Mouse (Mus musculus) adrenal gland, postnatal 14 days (tissue): ENCODE measurements around the gene Dnajc11. TPM values are rescaled to one million over a fixed set of nuclear protein-coding genes. Genes with fewer than 3 reads are reported as not detected.
A peak's percentile ranks its signal among the peaks of the same experiment; 100 is the strongest.

Experiments
- DNase-seq: peaks from one replicate; pipeline ENCODE4 v3.0.0; 2021; ENCODE audit warnings: mixed read lengths
- total RNA-seq: library from RNA; stranded (reverse); gene quantifications from 2 replicates; pipeline ENCODE4 v1.2.3, GENCODE M21; 2021

Dnajc11 gene
- total RNA-seq, 1 experiment from 2014 or later, result 117 TPM

DNA sequence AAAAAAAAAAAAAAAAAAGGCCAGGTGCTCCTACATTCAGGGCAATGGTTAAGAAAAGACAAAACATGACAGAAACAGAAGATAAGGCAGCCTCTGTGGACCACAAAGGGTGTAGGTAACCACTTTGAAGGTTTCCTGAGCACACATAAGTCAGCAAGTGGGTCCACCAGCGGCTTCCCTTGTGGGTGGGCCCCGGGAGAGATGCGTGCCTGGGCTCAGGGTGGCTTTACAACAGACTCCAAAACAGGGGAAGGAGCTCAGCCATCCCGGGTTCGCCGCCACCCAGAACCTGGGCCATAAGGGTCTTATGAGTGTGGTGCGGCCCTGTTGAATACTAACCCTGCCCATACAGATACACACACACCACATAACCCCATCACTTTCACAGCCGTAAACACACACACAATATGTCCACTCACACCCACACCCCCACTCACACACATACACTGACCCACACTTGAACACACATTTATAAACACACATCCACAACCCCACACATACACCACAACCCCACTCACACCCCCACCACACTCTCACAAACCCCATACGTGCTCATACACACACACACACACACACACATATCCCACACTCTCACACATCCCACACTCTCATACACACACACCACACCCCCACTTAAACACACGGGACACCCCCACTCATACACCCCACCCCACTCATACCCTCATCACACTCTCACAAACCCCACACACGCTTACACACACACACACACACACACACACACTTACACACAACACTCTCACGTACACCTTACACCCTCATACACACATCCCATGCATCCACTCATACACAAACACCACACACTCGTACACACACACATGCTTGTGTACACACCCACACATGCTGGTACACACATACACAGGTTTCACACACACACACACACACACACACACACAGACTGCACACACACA lies 651 bp upstream of the Dnajc11 start:
- no peak for DNase-seq

- peak; percentile 67 for DNase-seq
These were observed 703 bp downstream of the Dnajc11 start for GRCm38 (mm10) chr4:151934215-151934572.

- peak; percentile 57 for DNase-seq
These were observed 4.0 kb downstream of the Dnajc11 start for GRCm38 (mm10) chr4:151937441-151937840.

DNA sequence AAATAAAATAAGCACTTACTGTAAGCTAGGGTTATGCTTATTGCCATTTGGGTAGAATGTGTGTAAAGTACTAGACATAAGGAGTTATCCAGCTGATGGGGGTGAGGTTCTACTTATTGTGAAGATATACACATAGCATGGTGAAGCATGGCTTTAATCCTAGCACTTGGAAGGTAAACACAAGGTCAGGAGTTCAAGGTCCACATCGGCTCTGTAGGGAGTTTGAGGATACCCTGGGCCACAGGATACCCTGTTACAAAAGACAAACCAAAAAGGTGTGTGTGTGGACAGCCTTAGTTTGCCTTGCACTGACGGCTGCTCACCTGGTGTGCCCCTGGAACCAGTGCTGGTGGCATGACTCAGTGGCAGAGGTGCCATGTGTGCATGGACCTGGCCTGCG lies 4.6 kb downstream of the Dnajc11 start:
- DNase-seq, result no peak

DNA sequence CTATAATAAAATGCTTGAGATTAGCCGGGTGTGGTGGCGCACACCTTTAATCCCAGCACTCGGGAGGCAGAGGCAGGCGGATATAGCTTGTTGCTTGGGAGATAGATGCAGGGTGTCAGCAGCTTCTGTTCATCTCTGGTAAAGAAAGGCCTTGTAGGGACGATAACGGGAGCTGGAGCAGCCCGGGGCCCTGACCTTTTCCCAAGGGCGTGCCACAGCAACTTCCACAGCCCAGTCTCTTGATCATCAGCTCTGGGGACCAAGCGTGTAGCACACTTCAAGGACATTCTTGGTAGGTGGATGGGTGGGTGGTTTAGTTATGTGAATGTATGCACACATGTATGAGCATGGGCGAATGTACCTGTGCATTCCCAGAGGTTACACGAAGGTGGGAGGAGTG lies 12.7 kb downstream of the Dnajc11 start:
- peak; percentile 68 for DNase-seq

- DNase-seq, result no peak
These were observed 15.3 kb downstream of the Dnajc11 start for GRCm38 (mm10) chr4:151948497-151949471.

DNA sequence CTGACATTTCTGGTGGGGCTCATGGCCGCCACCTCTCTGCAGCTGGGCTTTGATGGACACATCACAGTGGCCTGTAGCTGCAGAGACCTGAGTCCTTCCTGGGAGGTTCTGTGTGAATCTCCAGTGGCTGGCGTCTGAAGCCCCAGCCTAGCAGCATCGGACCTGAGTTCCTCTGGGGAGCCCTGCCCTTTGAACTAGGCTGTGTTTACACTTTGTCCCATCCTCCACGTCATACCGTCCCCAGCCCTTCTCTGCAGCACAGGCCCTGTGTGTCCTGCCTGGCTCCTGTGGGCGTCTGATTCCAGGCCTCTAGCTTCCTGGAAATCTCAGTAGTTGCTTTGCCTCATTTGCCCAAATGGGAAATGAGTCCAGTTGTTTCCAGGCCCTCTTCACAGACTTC lies 19.7 kb downstream of the Dnajc11 start:
- no peak for DNase-seq

GRCm38 (mm10) chr4:151955791-151956190 lies 22.3 kb downstream of the Dnajc11 start:
- no peak for DNase-seq

DNA sequence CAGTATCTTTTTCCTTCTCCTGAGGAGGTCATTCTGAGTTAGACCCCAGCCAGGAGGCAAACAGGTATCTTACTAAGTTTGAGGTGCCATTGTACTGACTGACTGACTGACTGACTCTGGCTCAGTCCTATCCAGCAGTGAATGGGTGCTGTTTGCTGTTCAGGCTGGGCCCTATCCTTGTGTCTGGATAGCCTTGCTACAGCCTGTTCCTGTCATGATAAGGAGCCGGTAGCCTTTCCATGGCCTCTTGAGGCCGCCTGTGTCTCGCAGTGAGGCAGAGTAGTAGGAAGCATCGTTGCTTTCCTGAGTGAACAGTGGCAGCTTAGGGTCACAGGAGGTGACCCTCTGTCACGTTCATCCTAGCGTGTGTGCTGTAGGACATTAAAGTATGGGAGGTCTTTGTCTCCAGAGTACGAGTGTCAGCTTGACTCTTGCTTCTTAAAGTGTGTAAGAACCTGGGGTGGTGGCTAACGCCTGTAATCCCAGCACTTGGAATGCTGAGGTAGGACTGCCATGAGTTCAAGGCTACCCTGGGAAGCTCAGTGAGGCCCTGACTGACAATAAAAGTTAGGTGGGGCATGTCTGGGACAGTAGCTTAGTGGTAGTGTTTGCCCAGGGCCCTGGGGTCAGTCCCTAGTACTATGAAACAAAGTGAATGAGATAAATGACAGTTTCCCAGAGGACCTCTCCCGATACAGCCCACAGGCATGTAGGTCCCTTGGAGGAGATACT lies 24.3 kb downstream of the Dnajc11 start:
- DNase-seq, result no peak

DNA sequence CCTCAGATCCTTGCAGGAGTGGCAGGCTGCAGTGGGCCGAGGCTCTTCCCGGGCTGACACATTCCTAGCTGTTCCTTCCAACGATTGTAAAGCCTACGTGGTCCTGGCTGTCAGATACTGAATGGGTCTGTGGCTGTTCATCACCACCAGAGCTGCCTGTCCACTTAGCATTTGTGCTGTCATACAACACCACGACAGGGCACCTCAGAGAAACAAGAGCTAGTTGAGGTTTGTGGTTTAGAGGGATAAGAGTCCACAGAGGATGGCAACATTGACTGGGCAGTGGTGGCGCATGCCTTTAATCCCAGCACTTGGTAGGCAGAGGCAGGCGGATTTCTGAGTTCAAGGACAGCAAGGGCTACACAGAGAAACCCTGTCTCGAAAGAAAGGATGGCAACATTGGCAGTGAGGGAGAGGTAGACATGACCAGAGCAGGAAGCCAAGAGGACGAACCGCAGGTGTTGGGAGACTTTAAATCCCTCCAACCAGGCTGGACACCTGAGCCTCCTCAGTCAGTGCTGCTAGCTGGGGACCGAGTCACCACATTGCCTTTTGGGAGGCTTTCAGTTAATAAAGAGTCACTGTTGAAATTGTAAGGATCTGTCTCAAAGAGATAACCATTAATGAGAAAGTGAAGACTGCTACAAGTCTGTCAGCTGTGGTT lies 26.5 kb downstream of the Dnajc11 start:
- no peak for DNase-seq

DNA sequence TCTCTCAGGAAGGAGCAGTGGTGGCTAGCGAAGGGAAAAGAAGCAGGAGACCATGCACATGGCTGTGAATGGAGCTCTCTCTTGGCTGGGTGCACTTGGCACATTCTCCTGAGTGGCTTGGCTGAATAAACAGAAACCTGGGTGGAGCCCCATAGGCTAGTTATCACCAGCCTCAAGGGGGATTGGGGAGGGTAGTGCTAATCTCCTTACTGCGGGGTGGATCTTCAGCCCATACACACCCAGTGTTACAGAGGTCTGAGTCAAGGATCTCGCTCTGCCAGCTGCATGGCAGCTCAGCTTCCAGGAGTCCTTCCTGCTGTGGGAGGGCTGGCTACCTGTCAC lies 27.0 kb downstream of the Dnajc11 start:
- no peak for DNase-seq

DNA sequence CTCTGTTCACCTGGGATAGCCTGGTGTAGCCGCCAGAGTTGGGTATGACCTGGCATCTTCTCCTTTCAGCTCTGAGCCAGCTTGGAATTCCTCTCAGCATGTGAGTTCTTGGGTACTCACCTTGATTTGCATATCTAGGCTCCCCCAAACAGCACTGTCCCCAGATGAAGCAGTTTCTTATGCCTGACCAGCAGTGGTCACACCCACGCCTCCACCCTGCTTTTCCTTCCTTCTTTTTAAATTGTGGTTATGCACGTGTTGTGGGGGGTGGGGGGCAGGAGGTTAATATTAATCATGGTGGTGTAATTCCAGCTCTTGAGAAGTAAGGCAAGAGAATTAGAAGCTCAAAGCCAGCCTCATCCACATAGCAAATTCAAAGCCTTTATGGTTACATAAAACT lies 29.3 kb downstream of the Dnajc11 start:
- no peak for DNase-seq

- DNase-seq, result no peak
These were observed 34.9 kb downstream of the Dnajc11 start for GRCm38 (mm10) chr4:151968204-151968921.

- peak; percentile 56 for DNase-seq
These were observed 38.9 kb downstream of the Dnajc11 start for GRCm38 (mm10) chr4:151972221-151972967.

- DNase-seq, result peak; percentile 68
These were observed 42.0 kb downstream of the Dnajc11 start for GRCm38 (mm10) chr4:151975441-151975840.

- DNase-seq, result peak; percentile 89
These were observed 44.3 kb downstream of the Dnajc11 start for GRCm38 (mm10) chr4:151977748-151978147.

GRCm38 (mm10) chr4:151980699-151981098 lies 47.2 kb downstream of the Dnajc11 start:
- DNase-seq, result no peak

DNA sequence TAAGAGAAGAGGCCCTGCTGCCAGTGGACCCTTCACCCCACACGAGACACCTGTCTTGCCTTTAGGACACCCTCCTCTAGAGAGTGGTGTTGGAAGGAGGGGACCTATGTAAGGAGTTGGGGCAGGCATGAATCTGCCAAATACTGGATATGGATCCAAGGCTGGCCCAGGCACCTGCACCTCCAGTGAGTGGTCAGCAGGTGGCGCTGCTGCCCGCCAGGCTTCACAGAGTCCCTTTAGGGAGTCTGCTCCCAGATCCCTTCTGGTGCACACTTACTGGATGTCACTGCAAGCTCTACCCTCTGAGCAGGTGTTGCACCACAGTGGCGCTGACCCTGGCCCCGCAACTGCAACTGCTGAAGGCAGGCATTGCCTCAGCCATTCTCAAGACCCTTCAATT lies 47.9 kb downstream of the Dnajc11 start:
- peak; percentile 92 for DNase-seq

- DNase-seq, result no peak
These were observed 49.6 kb downstream of the Dnajc11 start for GRCm38 (mm10) chr4:151983043-151983442.

- peak; percentile 40 for DNase-seq
These were observed 50.1 kb downstream of the Dnajc11 start for GRCm38 (mm10) chr4:151983560-151983959.
